Mouse (Mus musculus) MEL-GATA-1-ER (cell line): Measurements from ENCODE around the gene Slc22a20.

Experiments
- DNase-seq: peaks from one replicate; pipeline ENCODE4 v3.0.0-alpha.2; 2012; ENCODE audit warnings: low read depth; ENCODE audit errors: extremely low read depth

The Slc22a20 gene

GRCm38 (mm10) chr19:5953201-5953770 is 32.7 kb downstream of the Slc22a20 start:
- DNase-seq, result no peak

DNA sequence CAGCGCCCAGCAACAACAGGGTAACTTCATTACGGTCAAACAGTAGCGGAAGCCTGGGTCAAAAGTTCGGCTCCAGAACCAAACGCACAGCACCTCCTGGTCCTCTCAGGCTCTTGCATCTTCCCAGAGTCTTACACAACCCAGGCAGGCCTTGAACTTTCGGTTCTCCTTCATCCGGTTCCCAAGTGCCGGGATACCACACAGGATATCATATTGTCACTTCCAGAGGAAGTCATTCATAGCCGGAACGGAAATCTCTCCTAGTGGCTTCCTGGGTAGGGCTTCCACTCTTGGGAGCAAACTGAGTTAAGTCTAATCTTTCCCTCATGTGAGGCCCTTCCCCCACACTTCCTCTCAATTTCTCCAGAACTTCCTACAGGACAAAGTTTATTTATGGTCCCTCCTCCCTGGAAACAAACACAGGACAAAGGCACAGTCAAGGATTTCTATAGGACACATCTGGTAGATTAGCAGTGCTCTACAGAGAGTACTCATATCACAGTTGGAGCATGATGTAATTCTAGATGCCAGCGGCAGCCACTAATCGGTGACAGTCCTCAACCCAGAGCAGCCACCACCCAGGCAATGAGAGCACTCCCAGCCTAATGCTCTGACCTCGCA is 33.8 kb downstream of the Slc22a20 start:
- DNase-seq, result no peak

DNA sequence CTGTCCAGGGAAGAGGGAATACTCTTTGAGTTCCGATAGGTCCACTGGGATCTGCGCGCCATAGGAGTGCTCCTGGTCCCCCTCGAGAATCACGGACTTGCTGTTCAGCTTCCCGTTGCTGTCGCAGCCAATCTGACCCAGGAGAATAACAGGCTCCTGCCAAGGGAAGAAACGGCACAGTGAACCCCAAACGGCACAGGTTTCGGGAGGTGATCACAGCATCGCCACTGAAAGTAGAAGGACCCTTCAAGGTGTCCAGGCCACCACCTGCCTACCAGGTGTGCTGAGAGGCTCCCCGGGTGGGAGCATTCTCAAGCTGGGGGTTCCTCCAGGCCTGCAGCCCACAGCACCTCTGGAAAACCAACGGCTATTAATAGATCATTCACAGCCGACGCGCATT is 34.3 kb downstream of the Slc22a20 start:
- DNase-seq, result no peak

DNA sequence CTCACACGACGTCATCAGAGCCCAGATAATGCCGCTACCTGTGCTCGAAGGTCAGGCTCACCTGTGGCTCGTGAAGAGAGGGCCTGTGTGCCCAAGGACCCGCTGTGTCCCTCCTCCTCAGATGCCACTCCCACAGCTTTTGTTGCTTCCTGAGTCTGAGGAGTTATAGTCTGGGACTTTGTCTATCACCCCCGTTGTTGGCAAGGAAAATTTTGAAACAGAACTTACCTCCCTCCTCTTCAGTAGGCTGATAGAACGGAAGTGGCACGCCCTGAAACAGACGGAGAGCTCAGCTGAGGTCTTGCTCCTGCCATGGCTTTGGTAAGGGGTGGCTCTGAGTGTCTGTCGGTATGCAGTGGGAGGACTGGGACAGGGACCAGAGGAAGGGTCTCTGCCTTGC is 35.7 kb downstream of the Slc22a20 start:
- DNase-seq, result no peak

- DNase-seq, result no peak
These were observed 40.1 kb downstream of the Slc22a20 start for GRCm38 (mm10) chr19:5945891-5946290.

DNA sequence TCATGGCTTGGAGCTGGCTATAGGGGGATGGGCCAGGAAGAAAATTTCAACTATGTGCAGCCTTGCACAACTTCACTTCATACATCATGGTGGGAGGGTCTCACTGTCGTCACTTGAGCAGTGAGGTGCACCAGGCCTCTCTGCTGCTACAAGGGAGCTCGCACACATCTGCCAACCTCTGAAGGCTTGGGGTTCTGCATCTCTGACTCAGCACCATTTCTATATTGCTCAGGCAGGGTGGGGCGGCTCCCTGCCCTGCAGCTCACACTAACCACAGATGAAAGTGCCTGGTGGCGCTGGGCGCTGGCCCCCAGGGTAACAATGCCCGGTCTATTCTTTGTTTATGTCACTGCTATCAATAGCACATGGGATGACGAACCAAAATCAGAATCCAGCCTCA is 40.9 kb downstream of the Slc22a20 start:
- DNase-seq, result no peak

DNA sequence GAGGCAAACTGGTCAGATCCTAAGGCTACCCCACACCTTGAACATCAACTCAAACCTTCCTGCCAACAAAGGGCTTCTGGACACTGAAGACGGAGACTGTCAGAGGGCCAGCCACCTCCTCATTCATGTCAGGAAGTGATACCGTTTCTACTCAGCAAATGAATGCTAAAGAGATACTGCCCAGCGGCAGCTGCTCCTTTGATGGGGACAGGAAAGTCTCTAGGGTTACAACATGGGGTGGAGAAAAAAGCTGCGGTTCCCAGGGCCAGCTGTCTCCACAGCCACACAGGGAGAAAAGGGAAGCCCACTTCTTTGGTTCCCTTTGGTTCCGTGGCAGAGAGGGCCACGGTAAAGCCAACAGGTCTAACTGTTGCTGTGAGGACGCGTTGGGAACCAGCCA is 41.8 kb downstream of the Slc22a20 start:
- DNase-seq, result no peak

GRCm38 (mm10) chr19:5943404-5943803 is 42.5 kb downstream of the Slc22a20 start:
- no peak for DNase-seq

- no peak for DNase-seq
These were observed 43.4 kb downstream of the Slc22a20 start for GRCm38 (mm10) chr19:5942581-5942980.

DNA sequence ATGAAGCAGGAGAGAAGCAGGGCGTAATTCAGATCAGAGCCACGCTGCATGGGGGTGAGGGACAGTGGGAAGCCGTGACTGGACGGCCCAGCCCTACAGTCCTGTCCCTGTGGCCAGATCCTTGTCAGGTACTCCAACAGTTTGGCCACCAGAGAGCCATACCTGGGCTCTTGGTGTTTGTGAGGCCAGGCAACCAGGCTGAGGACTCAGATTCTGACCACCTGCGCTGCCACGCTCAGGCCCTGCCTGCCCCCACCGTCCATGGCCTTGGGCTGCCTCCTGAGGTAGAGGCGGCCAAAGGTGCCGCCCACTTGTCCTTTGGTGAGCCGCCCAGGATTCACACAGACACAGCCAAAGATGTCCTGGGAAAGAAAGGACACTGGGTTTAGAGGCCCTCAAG is 45.3 kb downstream of the Slc22a20 start:
- DNase-seq, result no peak

GRCm38 (mm10) chr19:5940173-5940572 is 45.8 kb downstream of the Slc22a20 start:
- DNase-seq, result no peak

DNA sequence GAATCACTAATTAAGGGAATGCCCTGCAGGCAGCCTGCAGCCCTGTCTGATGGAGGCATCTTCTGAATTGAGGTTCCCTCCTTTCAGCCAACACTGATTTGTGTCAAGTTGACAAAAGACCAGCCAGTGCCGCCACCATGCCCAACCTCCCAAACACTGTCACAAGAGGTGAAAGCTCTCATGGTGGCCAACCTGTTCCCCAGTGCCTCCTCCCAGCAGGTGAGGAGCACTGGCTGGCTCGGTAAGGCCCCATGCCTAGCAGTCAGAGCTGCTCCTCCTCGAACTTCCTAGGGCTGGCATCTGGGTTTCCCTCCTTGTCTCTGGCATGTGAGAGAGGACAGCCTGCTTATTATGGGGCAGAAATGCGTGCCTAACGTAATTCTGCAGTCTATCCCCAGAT is 46.2 kb downstream of the Slc22a20 start:
- DNase-seq, result no peak

DNA sequence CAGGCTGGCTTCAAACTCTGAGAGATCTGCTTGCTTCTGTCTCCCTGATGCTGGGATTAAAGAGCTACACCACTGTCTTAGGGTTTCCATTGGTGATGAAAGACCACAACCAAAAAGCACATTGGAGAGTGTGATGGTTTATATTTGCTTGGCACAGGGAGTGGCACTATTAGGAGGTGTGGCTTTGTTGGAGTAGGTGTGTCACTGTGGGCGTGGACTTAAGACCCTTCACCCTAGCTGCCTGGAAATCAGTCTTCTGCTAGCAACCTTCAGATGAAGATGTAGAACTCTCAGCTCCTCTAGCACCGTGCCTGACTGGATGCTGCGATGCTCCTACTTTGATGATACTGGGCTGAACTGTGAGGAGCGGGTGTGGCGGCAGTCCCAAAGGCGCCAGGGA is 47.4 kb downstream of the Slc22a20 start:
- DNase-seq, result no peak

- DNase-seq, result no peak
These were observed 48.0 kb downstream of the Slc22a20 start for GRCm38 (mm10) chr19:5937836-5938406.

DNA sequence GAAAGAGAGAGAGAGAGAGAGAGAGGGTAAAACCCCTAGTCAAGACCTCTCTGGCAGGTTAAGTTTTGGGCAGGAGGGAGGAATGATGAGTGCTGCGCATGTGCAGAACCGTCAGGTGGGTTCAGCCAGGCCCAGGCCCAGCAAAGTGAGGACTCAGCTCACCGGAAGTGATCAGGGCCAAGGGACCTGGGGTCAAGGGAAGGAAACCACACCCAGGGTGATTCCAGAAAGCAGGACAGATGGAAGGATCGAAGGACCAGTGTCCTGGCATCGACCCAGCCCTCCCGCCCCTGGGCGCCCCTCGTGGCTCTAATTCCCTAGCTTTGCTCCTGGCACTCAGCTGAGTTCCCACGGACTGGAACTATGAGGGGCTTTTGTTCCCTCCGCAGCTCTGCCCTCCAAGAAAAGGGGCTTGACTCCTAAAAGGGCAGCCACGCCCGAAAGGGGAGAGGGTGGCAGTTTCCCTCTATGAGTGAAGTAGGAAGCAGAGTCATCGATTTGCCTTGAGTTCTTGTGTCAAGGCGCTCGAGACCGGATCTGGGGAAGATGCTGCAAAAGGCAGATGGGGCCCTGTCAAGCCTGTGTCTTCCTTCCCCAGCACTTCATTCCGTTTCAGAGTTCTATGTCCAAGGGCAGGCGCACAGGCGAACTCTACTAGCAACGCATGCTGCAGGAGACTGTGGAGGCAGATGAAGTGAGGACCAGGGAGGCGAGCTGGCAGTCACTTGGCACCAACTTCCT is 48.7 kb downstream of the Slc22a20 start:
- no peak for DNase-seq

DNA sequence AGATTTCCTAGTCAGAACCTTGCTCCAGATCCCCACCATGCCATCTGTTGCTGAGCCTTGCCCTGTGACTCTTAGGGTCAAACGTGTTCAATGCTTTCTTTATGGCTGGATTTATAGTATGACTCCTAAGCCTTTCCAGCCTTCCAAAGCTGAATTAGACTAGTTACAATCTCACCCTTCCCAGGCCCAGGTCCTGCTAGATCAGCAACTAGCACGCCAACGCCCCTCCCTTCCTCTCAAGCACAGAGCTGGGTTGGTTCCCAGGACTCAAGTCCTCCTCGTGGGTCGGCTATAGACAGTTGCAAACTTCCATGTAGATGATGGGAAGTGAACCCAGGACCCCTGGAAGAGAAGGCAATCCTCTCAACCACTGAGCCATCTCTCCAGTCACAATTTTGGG is 50.3 kb downstream of the Slc22a20 start:
- DNase-seq, result no peak

- DNase-seq, result no peak
These were observed 50.7 kb downstream of the Slc22a20 start for GRCm38 (mm10) chr19:5935266-5935665.

DNA sequence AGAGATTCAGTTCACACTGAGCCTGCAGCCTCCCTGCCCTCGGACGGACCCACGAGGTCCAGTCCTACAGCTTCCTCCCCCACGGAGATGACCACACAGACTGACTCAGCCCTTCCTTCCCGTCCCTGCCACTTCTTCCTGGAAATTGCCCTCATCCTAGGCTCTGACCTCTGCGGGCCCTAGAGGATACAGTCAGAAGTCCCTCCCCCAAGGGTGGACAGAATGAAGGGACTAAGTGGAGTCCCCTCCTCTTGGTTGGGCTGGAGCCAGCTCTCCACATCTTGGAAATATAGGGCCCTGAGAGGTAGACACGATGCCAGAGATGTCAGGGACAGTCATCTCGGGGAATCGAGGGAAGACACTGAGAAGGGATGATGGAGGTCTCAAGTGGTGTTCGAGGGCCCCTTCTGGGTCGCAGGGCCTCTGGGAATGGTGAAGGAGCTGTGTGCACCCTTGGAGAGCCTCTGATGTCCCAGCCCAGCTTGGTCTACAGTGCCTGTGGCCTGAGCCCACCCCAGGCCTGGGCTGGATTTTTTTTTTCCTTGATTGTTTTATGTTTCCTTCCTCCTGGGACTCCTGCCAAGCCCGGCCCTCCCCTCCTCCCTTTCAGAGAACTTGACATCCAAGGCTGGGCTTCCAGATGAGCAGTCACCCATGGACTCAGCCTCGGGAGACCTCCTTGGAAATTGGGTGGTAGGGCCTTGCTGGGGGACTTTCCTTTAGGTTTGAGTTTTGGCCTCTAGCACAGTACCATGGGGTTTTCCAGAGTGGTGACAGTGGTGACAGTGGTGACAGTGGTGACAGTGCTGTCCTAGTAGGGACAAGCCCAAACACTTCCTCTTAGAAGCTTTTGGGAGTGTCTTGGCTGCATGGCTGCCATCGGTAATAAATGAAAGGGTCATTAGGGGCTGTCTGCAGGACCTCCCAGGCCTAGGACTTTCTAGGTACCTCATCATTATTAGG is 56.0 kb downstream of the Slc22a20 start:
- no peak for DNase-seq

DNA sequence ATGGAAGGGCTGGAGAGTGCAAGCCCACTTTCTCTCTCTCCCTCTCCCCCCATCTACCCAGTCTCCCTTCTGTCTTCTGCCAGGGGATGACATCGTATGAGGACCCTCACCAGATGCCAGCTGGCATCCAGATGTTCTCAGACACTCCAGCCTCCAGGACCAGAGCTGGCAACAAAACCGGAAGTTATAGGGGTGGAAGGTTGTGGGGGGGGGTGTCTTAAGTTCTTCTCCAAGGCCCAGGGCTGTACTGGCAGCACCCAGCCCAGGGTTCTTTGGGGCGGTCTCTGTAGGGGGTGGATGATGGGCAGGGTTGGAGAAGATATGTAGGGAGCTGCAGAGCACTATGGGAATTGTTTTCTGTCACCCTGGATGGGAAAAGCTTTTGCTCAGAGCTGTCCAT is 57.4 kb downstream of the Slc22a20 start:
- no peak for DNase-seq

GRCm38 (mm10) chr19:5928104-5928503 is 57.8 kb downstream of the Slc22a20 start:
- no peak for DNase-seq

DNA sequence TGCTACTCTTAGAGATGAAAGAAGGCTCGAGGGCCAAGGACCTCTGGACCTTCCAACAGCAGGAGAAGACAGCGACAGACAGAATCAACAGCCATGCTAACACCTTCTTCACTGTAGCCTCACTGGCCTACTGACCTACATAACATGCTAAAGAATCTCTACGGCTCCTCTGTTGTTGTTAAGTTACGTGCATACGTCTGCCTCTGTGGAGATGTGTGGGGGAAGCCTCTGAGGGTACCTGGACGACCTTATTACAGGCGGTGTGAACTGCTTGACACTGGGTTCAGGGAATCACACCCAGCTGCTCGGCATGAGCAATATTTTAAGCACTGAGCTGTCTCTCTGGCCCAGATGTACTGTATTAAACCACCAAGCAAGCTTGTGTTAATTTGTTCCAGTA is 58.4 kb downstream of the Slc22a20 start:
- no peak for DNase-seq
